ENCODE assay signal across 39 mouse cellular contexts in genomic region chr8:45881726-45882125, GRCm38 (mm10). TPM values are rescaled to one million over a fixed set of nuclear protein-coding genes. Genes with fewer than 3 reads are reported as not detected.
"Had no signal": no experiment of that assay in that cellular context is flagged by ENCODE, and none has a peak within 500 bp of the region (broad histone marks: within the 10 kb centered on the region; RNA-seq: fewer than 3 reads in every experiment).

No protein-coding gene starts in this region.

- DNase-seq: left cerebral cortex, postnatal 4 days; liver; liver, embryonic 13.5 days; liver, postnatal 0 days; lung, adult 18-20 months; lung, adult 2 months; lung, embryonic 14.5 days; lung, postnatal 10 days; lung, postnatal 14 days; lung, postnatal 36 days; lung, postnatal 4 days; midbrain, embryonic 14.5 days had no signal

- ATAC-seq: liver, embryonic 12.5 days; liver, postnatal 0 days; lung, postnatal 0 days; midbrain, embryonic 13.5 days; midbrain, embryonic 16.5 days had no signal

- H3K4me1 ChIP-seq: liver, embryonic 12.5 days; liver, embryonic 13.5 days; liver, embryonic 15.5 days had no signal

- H3K27me3 ChIP-seq: lung, embryonic 15.5 days had no signal

- H3K4me2 ChIP-seq: limb, embryonic 12.5 days; limb, embryonic 13.5 days; limb, embryonic 15.5 days; liver, embryonic 11.5 days; liver, embryonic 12.5 days; liver, embryonic 13.5 days; liver, embryonic 15.5 days; lung, embryonic 14.5 days; lung, embryonic 15.5 days; midbrain, embryonic 12.5 days; midbrain, embryonic 13.5 days; neural tube, embryonic 12.5 days had no signal

- H3K9me3 ChIP-seq: limb, embryonic 10.5 days; limb, embryonic 15.5 days; liver, embryonic 12.5 days; liver, embryonic 13.5 days; liver, embryonic 15.5 days; lung, embryonic 15.5 days; midbrain, embryonic 10.5 days; midbrain, embryonic 12.5 days; midbrain, embryonic 13.5 days had no signal

- H3K4me3 ChIP-seq: limb, embryonic 10.5 days; limb, embryonic 12.5 days; limb, embryonic 13.5 days; limb, embryonic 15.5 days; liver, embryonic 12.5 days; liver, embryonic 13.5 days; liver, embryonic 15.5 days; lung, embryonic 15.5 days; megakaryocyte, embryonic 14.5 days; midbrain, embryonic 10.5 days; midbrain, embryonic 12.5 days; midbrain, embryonic 13.5 days; myocyte; neural tube, embryonic 12.5 days had no signal

- H3K36me3 ChIP-seq: limb, embryonic 10.5 days; limb, embryonic 12.5 days; limb, embryonic 13.5 days; limb, embryonic 15.5 days; liver, embryonic 12.5 days; liver, embryonic 13.5 days; liver, embryonic 15.5 days; lung, embryonic 15.5 days; midbrain, embryonic 10.5 days; midbrain, embryonic 12.5 days; midbrain, embryonic 13.5 days; neural tube, embryonic 12.5 days had no signal

- H3K27ac ChIP-seq: limb, embryonic 10.5 days; limb, embryonic 12.5 days; limb, embryonic 13.5 days; limb, embryonic 15.5 days; liver, embryonic 12.5 days; liver, embryonic 13.5 days; liver, embryonic 14.5 days; liver, embryonic 15.5 days; lung, embryonic 15.5 days; macrophage; midbrain, embryonic 10.5 days; midbrain, embryonic 12.5 days; midbrain, embryonic 13.5 days; neural tube, embryonic 12.5 days had no signal

- H3K9ac ChIP-seq: limb, embryonic 12.5 days; limb, embryonic 13.5 days; limb, embryonic 15.5 days; liver, embryonic 12.5 days; liver, embryonic 13.5 days; liver, embryonic 14.5 days; liver, embryonic 15.5 days; liver, postnatal 0 days; lung, embryonic 14.5 days; lung, embryonic 15.5 days; midbrain, embryonic 12.5 days; midbrain, embryonic 13.5 days; neural tube, embryonic 12.5 days had no signal

RNA-seq across cellular contexts. Expression of gene Pdlim3, which starts 3.5 kb away (rescaled TPM):
- total RNA-seq: megakaryocyte progenitor cell, adult 5-6 weeks; megakaryocyte, adult 5-6 weeks; megakaryocyte-erythroid progenitor cell, adult 5-6 weeks; monocyte, adult 5-6 weeks had no signal
- polyA plus RNA-seq: macrophage had no signal

RNA-seq across cellular contexts. Expression of gene Ccdc110, which starts 52.7 kb away (rescaled TPM):
- total RNA-seq: liver, adult 2 months; megakaryocyte progenitor cell, adult 5-6 weeks; megakaryocyte, adult 5-6 weeks; megakaryocyte-erythroid progenitor cell, adult 5-6 weeks; monocyte, adult 5-6 weeks had no signal
- polyA plus RNA-seq: limb, embryonic 10.5 days; limb, embryonic 11.5 days; liver, adult 2 months; liver, embryonic 11.5 days; liver, embryonic 12.5 days; liver, embryonic 13.5 days; liver, embryonic 14.5 days; liver, embryonic 15.5 days; liver, embryonic 16.5 days; liver, postnatal 0 days; lung, embryonic 14.5 days; lung, embryonic 15.5 days; lung, embryonic 16.5 days; lung, postnatal 0 days; macrophage; midbrain, embryonic 10.5 days; midbrain, embryonic 12.5 days; myocyte; neural tube, embryonic 11.5 days had no signal
